Mouse (Mus musculus): ENCODE measurements around the gene Txnip.

DNA sequence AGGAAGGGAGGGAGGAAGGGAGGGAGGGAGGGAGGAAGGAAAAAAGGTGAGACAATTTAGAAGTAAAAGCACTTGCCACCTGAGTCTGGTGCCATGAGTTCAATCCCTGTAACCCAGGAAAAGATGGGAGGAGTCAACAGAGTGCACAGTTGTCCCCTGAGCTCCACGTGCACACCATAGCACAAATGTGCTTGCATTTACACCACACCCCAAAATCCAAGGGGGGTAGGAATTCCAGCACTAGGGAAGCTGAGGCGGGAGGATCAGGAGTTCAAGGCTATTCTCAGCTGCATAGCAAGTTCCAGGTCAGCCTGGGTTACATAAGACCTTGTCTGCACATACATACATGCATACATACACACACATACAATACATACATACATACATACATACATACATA is 13.6 kb downstream of the Txnip start:
- TF ChIP-seq CTCF (IDR thresholded peaks at IDR 0.05; ENCODE audit: control insufficient read depth, insufficient read depth, insufficient replicate concordance, low read depth, low read length) (no peak), POLR2A (IDR thresholded peaks at IDR 0.05; ENCODE audit: control insufficient read depth, low read depth, low read length) (no peak)
